Mouse (Mus musculus) E14TG2a.4 (cell line): ENCODE data around the gene Sdk1.

ENCODE experiments used
- CTCF ChIP-seq: conservative IDR thresholded peaks from 2 replicates; pipeline ENCODE4 v1.5.1; 2014; ENCODE audit warnings: low read length
- POU5F1 ChIP-seq: IDR thresholded peaks from 2 replicates; pipeline ENCODE4 v1.6.1; 2014; ENCODE audit warnings: low read length, borderline replicate concordance

DNA sequence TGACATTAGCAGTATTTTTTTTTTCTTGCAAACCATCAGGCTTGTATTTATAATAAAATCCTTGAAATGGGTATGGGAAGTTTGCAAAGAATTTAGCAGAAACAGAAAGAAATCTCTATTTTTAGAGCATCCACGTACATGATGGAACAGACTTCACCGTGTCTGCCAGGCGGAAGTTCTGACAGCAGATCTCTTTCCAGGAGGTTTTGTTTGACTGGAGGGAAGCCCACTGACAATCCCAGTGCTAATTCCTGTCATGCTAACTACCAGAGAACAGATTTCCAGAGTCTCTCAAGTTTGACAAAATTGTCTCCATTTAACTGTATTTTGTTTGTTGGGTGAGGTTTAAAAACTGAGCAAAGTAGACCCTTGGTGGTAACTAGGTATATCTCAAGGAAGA, 265.1 kb downstream of the Sdk1 start:
- TF ChIP-seq CTCF: no peak
- TF ChIP-seq POU5F1: no peak
